Mouse (Mus musculus): ENCODE measurements around the gene Bpifa2.
"Not testable (repeated sequence)": the region's sequence is repeated elsewhere in the genome, so short reads cannot be mapped to it uniquely, and the experiment has no call there.

The Bpifa2 gene

DNA sequence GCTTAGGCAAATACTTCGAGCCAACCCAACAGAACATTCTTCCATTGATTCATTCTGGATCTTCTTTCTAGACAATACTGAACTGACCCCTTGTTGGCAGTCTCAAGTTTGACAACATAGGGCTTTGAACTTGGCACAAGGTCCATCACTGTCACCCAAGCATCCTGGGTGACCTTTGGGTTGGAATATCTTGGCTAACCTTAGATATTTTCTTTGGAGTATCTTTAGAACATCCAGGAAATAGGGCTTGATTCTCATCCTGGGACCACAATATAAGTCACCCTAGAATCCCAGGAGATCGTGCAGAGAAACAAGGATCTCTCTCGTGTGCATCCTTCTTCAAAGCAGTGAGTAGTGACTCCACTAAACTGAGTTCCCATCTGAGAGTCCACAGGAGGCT lies at the start of gene Bpifa2:
Bpifa2 (plus strand) TSS at position 301 of the 400 bp plus-strand sequence.
- CTCF ChIA-PET: no interaction called here
- POLR2A ChIA-PET: no interaction called here

DNA sequence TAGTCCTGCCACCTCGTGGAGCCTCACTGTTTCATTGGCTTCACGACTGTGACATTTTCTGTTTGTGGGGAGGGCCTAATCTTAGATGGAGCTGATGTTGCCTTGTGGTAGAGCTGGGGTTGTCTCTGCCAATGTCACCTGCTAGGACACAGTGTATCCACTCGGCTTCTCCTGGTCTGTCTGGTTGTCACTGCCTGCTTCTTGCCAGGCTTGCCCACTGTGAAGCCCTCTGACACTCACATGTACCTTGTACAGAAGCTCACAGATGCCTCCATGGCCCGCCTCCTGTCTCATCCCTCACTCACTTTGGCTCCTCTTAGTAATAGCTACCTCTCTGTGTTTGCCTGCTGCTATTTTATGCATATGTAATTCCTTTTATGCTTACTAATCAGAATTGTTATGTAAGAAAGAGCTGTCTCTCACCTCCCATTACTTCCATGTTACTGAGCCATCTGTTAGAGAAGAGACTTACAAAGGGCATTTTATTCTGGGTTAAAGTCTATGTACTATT lies 45.2 kb upstream of the Bpifa2 start:
- CTCF ChIA-PET: interaction anchor here in 1 of 4 experiments (1.4 kb wide), 1 partner anchor 9 kb away, joined by 6 read pairs; no protein-coding TSS in a partner anchor
- POLR2A ChIA-PET: interaction anchor here in 1 of 4 experiments (0.7 kb wide), 1 partner anchor 36 kb away, joined by 4 read pairs; no protein-coding TSS in a partner anchor

DNA sequence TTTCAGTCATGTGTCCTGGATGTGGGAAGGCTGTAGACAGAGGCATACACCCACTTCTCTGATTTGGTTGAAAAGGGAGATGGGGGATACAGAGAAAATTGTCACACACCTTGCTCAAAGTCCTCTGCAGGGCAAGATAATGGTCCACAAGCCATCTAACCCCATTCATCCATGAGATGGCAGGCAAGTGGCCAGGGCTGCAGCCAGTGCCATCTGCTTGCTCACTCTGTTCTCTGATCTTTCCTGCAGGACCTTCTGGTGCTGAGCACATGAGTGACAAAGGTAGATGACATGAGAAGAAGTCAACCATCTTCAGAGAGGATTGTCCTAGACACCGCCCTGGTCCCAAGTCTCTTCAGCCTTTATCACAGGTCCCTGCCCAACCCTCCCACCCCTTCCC lies 44.7 kb upstream of the Bpifa2 start:
- POLR2A ChIA-PET: no interaction called here

DNA sequence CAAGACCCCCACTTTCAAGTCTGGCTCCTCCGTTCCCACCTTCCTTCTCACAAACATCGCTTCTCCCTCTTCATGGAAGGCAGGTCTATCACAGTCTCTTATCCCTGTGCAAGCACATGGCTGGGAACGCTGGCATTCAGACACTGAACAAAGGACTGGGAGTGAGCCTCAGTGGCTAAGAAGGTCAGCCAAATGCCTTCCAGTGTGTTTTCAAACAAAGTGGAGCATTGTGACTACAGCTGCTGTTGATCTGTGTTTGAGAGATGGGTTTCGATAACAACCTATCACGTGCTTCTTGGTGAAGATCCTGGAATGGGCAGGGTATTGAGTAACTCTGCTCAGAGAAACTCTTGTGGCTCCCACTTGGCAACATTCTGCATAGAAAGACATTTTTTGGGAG lies 37.8 kb upstream of the Bpifa2 start:
- CTCF ChIA-PET: no interaction called here
- POLR2A ChIA-PET: no interaction called here

More for the DNA sequence above, 44.7 kb upstream of the Bpifa2 start:
- CTCF ChIA-PET: interaction anchor here in 2 of 4 experiments (1.1 to 1.4 kb wide), 2 partner anchors 10 kb away, joined by 6 read pairs; no protein-coding TSS in a partner anchor

DNA sequence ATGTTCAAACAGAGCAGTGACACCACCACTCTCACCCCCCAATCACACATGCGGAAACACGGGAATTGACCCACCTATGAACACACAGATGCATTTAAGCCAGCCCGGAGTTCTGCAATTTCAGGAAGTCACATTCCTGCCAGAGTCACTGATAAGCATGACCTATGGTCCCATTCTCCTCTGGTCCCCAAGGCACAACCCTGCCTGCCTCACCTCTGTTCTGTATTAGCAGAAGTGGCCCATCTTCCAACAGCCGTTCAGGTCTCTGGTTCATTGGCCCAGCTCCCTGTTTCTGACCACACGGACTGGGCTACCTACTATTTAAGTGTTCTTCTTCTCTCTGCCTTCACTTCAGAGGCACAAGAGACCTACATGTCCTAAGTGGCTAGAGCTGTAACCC lies 33.5 kb upstream of the Bpifa2 start, which contains the start of gene Bpifa6:
Bpifa6 (plus strand) TSS at position 364 of the 400 bp plus-strand sequence.
- CTCF ChIA-PET: no interaction called here
- POLR2A ChIA-PET: no interaction called here

DNA sequence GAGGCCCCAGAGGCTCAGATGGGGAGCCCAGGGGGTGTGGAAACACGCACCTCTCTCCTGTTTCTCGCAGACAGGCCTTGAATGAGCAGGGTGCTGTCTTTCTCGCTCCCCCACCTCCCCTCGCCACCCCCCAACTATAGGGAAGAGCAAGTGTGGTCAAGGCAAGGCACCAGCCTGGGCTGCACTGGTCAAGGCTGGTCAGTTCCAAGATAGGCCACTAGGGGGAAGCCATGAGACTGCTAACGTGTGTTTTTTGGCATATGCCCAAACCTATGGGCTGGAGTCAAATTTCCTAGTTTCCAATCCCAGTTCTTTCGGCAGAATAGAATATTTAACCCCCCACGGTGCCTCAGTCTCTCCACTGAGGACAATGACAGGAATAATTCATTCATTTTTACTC lies 12.3 kb upstream of the Bpifa2 start:
- POLR2A ChIA-PET: no interaction called here
- CTCF ChIA-PET: interaction anchor here in 1 of 4 experiments (1.4 kb wide), 1 partner anchor 163 kb away, joined by 3 read pairs; no protein-coding TSS in a partner anchor

DNA sequence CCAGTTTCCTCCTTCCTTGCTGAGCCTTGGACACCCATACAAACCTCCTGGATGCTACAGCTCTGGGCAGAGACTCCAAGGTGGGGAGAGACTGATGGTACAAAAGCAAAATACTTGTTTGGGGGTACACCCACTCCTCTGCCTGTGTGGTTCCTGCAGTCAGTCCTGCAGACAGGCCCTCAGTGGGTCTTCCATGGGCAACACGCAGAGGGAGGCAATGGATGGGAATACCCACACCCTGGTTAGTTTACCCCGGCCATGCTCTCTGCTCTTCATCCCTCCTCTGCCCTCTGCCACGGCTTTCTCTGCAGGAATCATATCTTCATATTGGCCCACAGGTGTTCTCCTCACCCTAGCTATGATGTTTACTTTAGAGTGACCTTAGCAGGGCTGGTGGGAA lies 7.6 kb upstream of the Bpifa2 start:
- CTCF ChIA-PET: interaction anchor here in 1 of 4 experiments (1.1 kb wide), 1 partner anchor 46 kb away, joined by 5 read pairs; no protein-coding TSS in a partner anchor
- POLR2A ChIA-PET: no interaction called here

DNA sequence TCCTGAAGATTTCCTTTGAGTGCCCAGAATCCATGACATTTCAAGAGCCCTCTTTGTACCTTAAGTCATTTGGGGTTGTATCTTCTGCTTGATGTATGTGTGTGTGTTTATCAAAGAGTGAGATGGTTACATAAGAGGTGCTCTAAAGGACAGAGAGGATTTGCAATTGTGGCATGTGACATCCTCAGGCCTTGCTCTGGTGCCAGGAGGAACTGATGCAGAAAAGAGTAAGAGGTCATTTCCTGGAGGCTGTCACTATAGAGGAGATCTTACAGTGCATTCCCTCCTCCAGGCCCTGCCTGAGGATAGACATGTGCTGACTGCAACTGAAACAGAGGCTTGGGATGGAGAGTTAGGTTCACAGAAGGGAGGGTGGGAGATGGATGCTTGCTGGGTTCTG lies 7.0 kb upstream of the Bpifa2 start:
- POLR2A ChIA-PET: no interaction called here
- CTCF ChIA-PET: interaction anchor here in 1 of 4 experiments (0.6 kb wide), 1 partner anchor 38 kb away, joined by 3 read pairs; no protein-coding TSS in a partner anchor

DNA sequence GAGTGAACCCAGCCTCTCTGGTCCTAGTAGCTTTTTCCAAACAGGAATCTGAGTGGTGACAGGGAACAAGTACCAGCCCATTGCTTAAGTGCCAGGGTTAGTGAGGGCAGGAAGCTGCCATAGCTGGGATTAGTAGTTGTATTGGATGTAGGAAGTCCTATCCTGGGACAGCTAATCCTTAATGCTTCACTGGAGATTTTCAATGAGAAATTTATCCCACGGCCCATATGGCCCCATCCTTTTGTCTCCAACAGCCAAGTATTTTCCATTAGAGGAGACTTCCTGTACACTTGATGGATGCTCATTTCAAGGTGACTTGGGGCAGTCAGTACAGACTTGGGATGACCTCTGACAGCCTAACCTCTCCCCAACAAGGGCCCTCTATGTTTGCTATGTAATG lies 3.6 kb upstream of the Bpifa2 start:
- CTCF ChIA-PET: interaction anchor here in 1 of 4 experiments (1.0 kb wide), 1 partner anchor 94 kb away, joined by 6 read pairs; no protein-coding TSS in a partner anchor

DNA sequence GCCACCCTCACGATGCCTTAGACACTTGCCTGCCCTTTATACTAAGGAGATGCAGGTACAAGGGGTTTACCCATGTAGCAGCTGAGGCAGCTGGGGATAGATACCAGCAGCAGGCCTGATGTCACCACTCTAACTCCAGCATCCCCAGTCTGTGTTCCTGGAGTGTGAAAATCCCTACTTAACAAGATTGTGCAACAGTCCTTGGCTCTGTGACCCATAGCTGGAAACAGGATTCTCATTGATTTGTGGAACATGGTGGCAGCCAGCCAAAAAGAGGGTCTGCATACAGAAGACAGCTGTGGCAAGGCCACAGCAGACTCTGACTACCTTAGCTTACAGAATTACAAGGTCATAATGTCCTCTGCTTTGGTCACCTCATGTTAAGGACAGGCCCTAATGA lies 3.0 kb upstream of the Bpifa2 start:
- ChIA-PET POLR2A (no interaction called here), CTCF (interaction anchor here in 3 of 4 experiments (0.6 to 2.4 kb wide), 4 partner anchors 93 to 762 kb away, joined by 3 to 6 read pairs (median 5); no protein-coding TSS in a partner anchor)

More for the DNA sequence above, 3.6 kb upstream of the Bpifa2 start:
- POLR2A ChIA-PET: no interaction called here

DNA sequence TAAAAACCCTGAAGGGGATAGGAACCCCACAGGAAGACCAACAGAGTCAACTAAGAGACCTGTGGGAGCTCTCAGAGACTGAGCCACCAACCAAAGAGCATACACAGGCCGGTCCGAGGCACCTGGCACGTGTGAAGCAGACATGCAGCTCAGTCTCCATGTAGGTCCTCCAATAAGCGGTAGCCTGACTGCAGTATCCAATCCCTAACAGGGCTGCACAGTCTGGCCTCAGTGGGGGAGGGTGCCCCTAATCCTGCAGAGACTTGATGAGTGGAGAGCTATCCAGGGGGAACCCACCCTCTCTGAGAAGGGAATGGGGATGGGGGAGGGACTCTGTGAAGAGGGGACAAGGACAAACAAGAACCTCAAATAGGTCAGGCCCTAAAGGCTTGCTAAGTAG lies 2.3 kb upstream of the Bpifa2 start:
- POLR2A ChIA-PET: interaction anchor here in 1 of 4 experiments (0.5 kb wide), 1 partner anchor 74 kb away, joined by 3 read pairs; no protein-coding TSS in a partner anchor
- CTCF ChIA-PET: interaction anchor here in 3 of 4 experiments (0.6 to 2.4 kb wide), 9 partner anchors 53 to 1173 kb away, joined by 3 to 6 read pairs (median 3); no protein-coding TSS in a partner anchor

DNA sequence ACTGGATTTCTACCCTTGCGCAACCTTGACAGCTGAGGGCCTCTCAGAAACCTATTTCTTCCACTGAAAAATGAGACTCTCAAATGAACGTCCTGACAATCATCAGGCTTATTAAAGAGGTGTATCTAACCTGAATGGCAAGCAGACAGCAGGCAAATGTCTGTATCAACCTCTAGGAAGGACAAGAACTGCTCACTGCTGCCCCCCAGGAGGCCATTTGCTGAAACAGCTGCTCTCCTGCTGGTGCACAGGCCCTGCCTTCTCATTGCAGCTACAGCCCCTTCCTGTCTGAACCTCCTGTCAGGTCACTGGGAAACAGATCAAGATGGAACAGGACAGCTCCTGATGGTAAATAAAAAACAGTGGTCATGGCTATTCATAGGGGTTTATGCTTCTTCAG lies 1.7 kb upstream of the Bpifa2 start:
- ChIA-PET CTCF (interaction anchor here (0.6 to 2.4 kb wide), 10 partner anchors 33 to 1174 kb away, joined by 3 to 14 read pairs (median 4); no protein-coding TSS in a partner anchor), POLR2A (interaction anchor here in 1 of 4 experiments (0.5 kb wide), 1 partner anchor 74 kb away, joined by 3 read pairs; no protein-coding TSS in a partner anchor)

DNA sequence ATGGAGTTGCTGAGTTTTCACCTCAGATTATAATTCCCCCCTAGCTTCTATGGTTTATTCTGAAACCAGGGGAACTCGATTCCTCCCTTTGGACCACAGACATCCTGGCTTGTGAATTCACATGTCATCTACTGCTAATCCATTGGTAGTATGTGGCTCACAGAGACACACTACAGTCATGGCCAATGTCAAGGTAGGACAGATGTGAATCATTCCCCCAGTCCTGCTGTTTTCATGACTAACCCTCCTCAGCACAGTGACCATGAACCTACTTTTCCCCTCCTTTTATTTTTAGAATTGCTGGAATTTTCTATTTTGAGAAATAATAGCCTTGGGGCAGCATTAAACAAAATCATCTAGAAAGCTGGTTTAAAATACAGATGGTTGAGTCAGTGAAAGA lies 684 bp upstream of the Bpifa2 start:
- ChIA-PET POLR2A (no interaction called here), CTCF (interaction anchor here in 1 of 4 experiments (1.5 kb wide), 1 partner anchor 313 kb away, joined by 3 read pairs; no protein-coding TSS in a partner anchor)

DNA sequence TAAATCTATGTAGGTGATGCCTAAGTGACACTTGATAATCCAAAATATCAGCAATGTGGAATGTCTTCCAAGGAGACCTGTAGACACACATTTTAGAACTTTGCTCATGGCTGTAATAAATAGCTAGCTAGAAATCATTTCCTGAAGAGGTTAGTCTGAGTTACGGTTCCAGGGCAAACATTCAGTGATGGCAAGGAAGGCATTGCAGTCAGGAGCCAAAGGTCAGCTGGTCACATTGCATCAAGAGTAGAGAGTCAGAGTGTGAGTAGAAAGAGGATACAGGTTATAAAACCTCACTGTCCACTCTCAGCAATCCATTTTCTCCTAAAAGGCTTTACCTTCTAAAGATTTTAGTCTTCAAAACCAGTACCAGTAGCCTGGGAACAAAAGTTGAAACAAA lies 9.9 kb downstream of the Bpifa2 start:
- ChIA-PET POLR2A (no interaction called here), CTCF (interaction anchor here in 1 of 4 experiments (1.2 kb wide), 1 partner anchor 64 kb away, joined by 3 read pairs; no protein-coding TSS in a partner anchor)

DNA sequence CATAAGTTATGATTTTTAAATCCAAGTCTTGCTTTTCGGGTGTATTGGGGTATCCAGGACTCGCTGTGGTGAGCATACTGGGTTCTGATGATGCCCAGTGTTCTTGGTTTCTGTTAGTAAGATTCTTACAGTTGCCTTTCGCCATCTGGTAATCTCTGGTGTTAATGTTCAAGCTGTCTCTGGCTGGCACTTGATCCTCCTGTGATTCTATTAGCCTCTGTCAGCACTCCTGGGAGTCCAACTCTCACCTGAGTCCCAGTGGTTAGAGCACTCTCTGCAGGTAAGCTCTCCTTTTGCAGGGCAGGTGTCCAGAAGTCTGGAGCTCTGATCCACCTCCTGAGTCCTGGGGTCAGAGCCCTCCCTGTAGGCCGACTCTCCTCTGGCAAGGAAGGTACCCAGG lies 16.6 kb downstream of the Bpifa2 start:
- CTCF ChIA-PET: not testable (repeated sequence)

DNA sequence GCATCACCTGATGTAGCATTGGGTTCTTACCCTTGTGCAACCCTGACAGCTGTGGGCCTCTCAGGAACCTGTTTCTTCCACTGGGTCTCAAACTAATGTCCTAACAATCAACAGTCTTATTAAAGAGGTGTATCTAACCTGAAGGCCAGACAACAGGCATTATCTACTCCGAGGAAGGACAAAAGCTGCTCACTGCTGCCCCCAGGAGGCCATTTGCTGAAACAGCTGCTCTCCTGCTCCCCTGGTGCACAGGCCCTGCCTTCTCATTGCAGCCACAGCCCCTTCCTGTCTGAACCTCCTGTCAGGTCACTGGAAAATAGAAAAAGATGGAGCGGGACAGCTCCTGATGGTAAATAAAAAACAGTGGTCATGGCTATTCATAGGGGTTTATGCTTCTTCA lies 30.9 kb downstream of the Bpifa2 start:
- CTCF ChIA-PET: interaction anchor here (0.6 to 2.0 kb wide), 28 partner anchors 9 to 326 kb away, joined by 3 to 14 read pairs (median 4); no protein-coding TSS in a partner anchor
- POLR2A ChIA-PET: interaction anchor here in 1 of 4 experiments (1.3 kb wide), 1 partner anchor 10 kb away, joined by 3 read pairs; no protein-coding TSS in a partner anchor

More for the DNA sequence above, 16.6 kb downstream of the Bpifa2 start:
- POLR2A ChIA-PET: not testable (repeated sequence)

DNA sequence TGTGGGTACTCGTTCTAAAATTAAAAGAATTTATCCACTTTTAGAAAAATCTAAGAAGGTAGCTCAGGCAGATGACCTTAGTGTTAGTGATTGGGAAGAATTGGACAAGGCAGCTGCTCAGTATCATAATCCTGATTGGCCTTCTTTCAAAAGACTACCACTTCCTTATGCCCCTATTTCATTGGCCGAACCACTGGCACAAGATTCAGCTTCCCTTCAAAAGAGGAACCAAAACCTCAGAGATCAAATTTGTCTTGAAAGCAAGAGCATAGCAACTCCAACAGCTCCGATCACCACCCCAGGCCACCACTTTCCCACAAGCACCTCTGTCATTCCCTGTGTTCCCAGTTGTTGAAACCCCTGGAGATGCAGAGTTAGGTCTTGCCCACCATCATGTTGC lies 36.7 kb downstream of the Bpifa2 start:
- ChIA-PET POLR2A (interaction anchor here in 1 of 4 experiments (0.7 kb wide), 1 partner anchor 13 kb away, joined by 3 read pairs; no protein-coding TSS in a partner anchor), CTCF (no interaction called here)

DNA sequence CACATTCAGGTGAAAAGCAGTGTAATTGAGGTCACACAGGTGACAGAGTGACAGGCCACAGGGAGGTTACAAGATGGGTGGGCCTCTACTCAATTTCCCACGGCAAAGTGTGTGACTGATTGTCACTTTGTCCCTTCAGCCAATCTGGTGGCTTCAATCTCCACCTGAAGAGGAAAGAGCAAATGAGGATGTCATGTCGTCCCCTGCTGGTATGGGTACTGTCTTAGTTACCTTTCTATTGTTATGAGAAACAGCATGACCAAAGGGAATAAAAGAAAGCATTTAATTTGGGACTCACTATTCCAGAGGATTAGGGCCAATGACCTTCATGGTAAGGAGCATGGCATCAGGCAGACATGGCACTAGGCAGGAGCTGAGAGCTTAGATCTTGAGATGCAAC lies 50.6 kb downstream of the Bpifa2 start:
- CTCF ChIA-PET: interaction anchor here in 3 of 4 experiments (0.6 to 1.2 kb wide), 3 partner anchors 100 to 341 kb away, joined by 3 to 4 read pairs (median 3); no protein-coding TSS in a partner anchor
- POLR2A ChIA-PET: no interaction called here

All from embryonic stem cell, embryonic (primary cell).